Mouse (Mus musculus) heart, adult 18-20 months (tissue): ENCODE measurements around the gene Ccdc3. TPM values are rescaled to one million over a fixed set of nuclear protein-coding genes. Genes with fewer than 3 reads are reported as not detected.

ENCODE experiments used
- DNase-seq, 2 experiments: peaks; one replicate each; pipeline ENCODE4 v3.0.0; 2021 to 2022; ENCODE audit warnings: mixed read lengths in 1 of 2
- total RNA-seq, 2 experiments: library from RNA; stranded (reverse); gene quantifications; 2 replicates each; pipeline ENCODE4 v1.2.3; 2021

Gene Ccdc3
- total RNA-seq, 2 experiments from 2014 or later = 2.9 to 4.7 TPM

- DNase-seq = no peak
These were observed 23.6 kb downstream of the Ccdc3 start for GRCm38 (mm10) chr2:5161002-5161745.

- DNase-seq = no peak
These were observed 24.5 kb downstream of the Ccdc3 start for GRCm38 (mm10) chr2:5161908-5162674.

GRCm38 (mm10) chr2:5162756-5163155, 25.2 kb downstream of the Ccdc3 start:
- DNase-seq = no peak

GRCm38 (mm10) chr2:5165941-5166361, 28.4 kb downstream of the Ccdc3 start:
- peak; percentile 23 to 54 for DNase-seq

GRCm38 (mm10) chr2:5166796-5167195, 29.2 kb downstream of the Ccdc3 start:
- DNase-seq = no peak

GRCm38 (mm10) chr2:5170815-5171214, 33.2 kb downstream of the Ccdc3 start:
- DNase-seq = no peak

- no peak for DNase-seq
These were observed 33.9 kb downstream of the Ccdc3 start for GRCm38 (mm10) chr2:5171301-5172000.

GRCm38 (mm10) chr2:5172773-5173172, 35.2 kb downstream of the Ccdc3 start:
- DNase-seq = no peak

GRCm38 (mm10) chr2:5174716-5175115, 37.1 kb downstream of the Ccdc3 start:
- no peak for DNase-seq

- peak in 1 of 2 experiments; percentile 9 for DNase-seq
These were observed 44.2 kb downstream of the Ccdc3 start for GRCm38 (mm10) chr2:5181462-5182443.

GRCm38 (mm10) chr2:5184166-5184565, 46.6 kb downstream of the Ccdc3 start:
- DNase-seq = no peak

- no peak for DNase-seq
These were observed 48.1 kb downstream of the Ccdc3 start for GRCm38 (mm10) chr2:5185631-5186030.

- DNase-seq = no peak
These were observed 54.6 kb downstream of the Ccdc3 start for GRCm38 (mm10) chr2:5192156-5192555.

- DNase-seq = no peak
These were observed 55.5 kb downstream of the Ccdc3 start for GRCm38 (mm10) chr2:5193071-5193470.

GRCm38 (mm10) chr2:5194701-5195215, 57.2 kb downstream of the Ccdc3 start:
- no peak for DNase-seq

GRCm38 (mm10) chr2:5197486-5197885, 59.9 kb downstream of the Ccdc3 start:
- no peak for DNase-seq

GRCm38 (mm10) chr2:5199289-5199688, 61.7 kb downstream of the Ccdc3 start:
- DNase-seq = no peak

- DNase-seq = no peak
These were observed 63.3 kb downstream of the Ccdc3 start for GRCm38 (mm10) chr2:5200817-5201364.

GRCm38 (mm10) chr2:5203146-5203545, 65.6 kb downstream of the Ccdc3 start:
- DNase-seq = no peak

GRCm38 (mm10) chr2:5204941-5205340, 67.4 kb downstream of the Ccdc3 start:
- no peak for DNase-seq

GRCm38 (mm10) chr2:5206651-5207050, 69.1 kb downstream of the Ccdc3 start:
- DNase-seq = no peak
